Mouse (Mus musculus) heart, adult 2 months (tissue): ENCODE results near the gene Reln. TPM values are rescaled to one million over a fixed set of nuclear protein-coding genes. Genes with fewer than 3 reads are reported as not detected.

Experiments used
- DNase-seq, 2 experiments: peaks; one replicate each; pipeline ENCODE4 v3.0.0; 2021
- H3K27ac ChIP-seq: fragments of 200-600 bp; 2 replicates; pipeline ENCODE4 v1.8.1; 2022
- H3K27me3 ChIP-seq: fragments of 200-500 bp; 2 replicates; pipeline ENCODE4 v1.6.1; 2012; ENCODE audit warnings: mild to moderate bottlenecking, low read length, inconsistent platforms, mixed read lengths; ENCODE audit not compliant: control insufficient read depth, insufficient read depth
- H3K36me3 ChIP-seq: fragments of 200-500 bp; 2 replicates; pipeline ENCODE4 v1.6.1; 2012; ENCODE audit warnings: low read length, inconsistent platforms; ENCODE audit not compliant: control insufficient read depth, insufficient read depth
- H3K4me1 ChIP-seq: fragments of 200-500 bp; 2 replicates; pipeline ENCODE4 v1.6.1; 2011; ENCODE audit warnings: low read length; ENCODE audit not compliant: control insufficient read depth, insufficient read depth
- H3K4me3 ChIP-seq: fragments of 200-600 bp; 2 replicates; pipeline ENCODE4 v1.8.1; 2022
- H3K79me2 ChIP-seq: fragments of 200-500 bp; replicated peaks from 2 replicates; pipeline ENCODE4 v1.6.1; 2012; ENCODE audit warnings: mild to moderate bottlenecking, inconsistent platforms, low read length, moderate library complexity, mixed read lengths; ENCODE audit not compliant: control insufficient read depth, insufficient read depth
- H3K9ac ChIP-seq: fragments of 200-500 bp; 2 replicates; pipeline ENCODE4 v1.6.1; 2012; ENCODE audit warnings: low read depth, mild to moderate bottlenecking, control low read depth, inconsistent platforms, low read length, mixed read lengths
- CTCF ChIP-seq: fragments of 200-600 bp; IDR thresholded peaks from 2 replicates; pipeline ENCODE4 v1.8.1; 2022; ENCODE audit warnings: antibody characterized with exemption, mild to moderate bottlenecking, moderate library complexity
- EP300 ChIP-seq: fragments of 200-500 bp; IDR thresholded peaks from 2 replicates; pipeline ENCODE4 v1.6.1; 2011; ENCODE audit warnings: low read depth, low read length, control low read depth; ENCODE audit not compliant: insufficient read depth
- POLR2A ChIP-seq: fragments of 200-500 bp; IDR thresholded peaks from 2 replicates; pipeline ENCODE4 v1.6.1; 2011; ENCODE audit warnings: mild to moderate bottlenecking, low read depth, low read length, control low read depth; ENCODE audit not compliant: insufficient read depth
- WGBS: fragments of 180-500 bp; shearing (Covaris S2); methylation state at CpG from one replicate; pipeline ENCODE4 v1.1.7; 2018; 5-methylcytosine and 5-hydroxymethylcytosine counted together
- intact Hi-C: fragments of 180-260 bp; cut with DNase I; formaldehyde crosslinking; loops from one replicate; pipeline ENCODE4 v1.15.1; 2025
- polyA plus RNA-seq: library from polyadenylated mRNA; depleted of rRNA; stranded (reverse); fragments of >200 nt; gene quantifications from 2 replicates; pipeline ENCODE4 v1.2.3, GENCODE M21; 2012
- total RNA-seq, 2 experiments: library from RNA; stranded (reverse); gene quantifications; 2 replicates each; pipeline ENCODE4 v1.2.3; 2021

Reln gene
- total and polyA plus RNA-seq, 3 experiments, result 2.6 to 4.0 (median 2.6) TPM

- intact Hi-C loops, result no loop called here
- Histone ChIP-seq H3K36me3 (no peaks in the 10 kb centered on the region), H3K4me3 (no peak overlapping the region), H3K9ac (no peak overlapping the region), H3K79me2 (no peaks in the 10 kb centered on the region), H3K27me3 (no peaks in the 10 kb centered on the region), H3K4me1 (no peaks in the 10 kb centered on the region), H3K27ac (no peak overlapping the region)
- TF ChIP-seq POLR2A, result no peak
- no peak for TF ChIP-seq CTCF
- TF ChIP-seq EP300, result no peak
- WGBS, result 98% methylated on average over 1 of the region's 1 CpGs
- no peak for DNase-seq
Observed at GRCm38 (mm10) chr5:21961796-21962195, 382.7 kb downstream of the Reln start.

- Histone ChIP-seq H3K4me3 (no peak overlapping the region), H3K27ac (no peak overlapping the region), H3K27me3 (no peaks in the 10 kb centered on the region), H3K4me1 (no peaks in the 10 kb centered on the region), H3K79me2 (no peaks in the 10 kb centered on the region), H3K9ac (no peak overlapping the region), H3K36me3 (no peaks in the 10 kb centered on the region)
- DNase-seq, result no peak
- WGBS, result 77% methylated on average over 14 of the region's 14 CpGs
- intact Hi-C loops, result no loop called here
- TF ChIP-seq CTCF (no peak), POLR2A (no peak), EP300 (no peak)
Observed at GRCm38 (mm10) chr5:21960151-21960550, 384.4 kb downstream of the Reln start.

- Histone ChIP-seq H3K79me2 (no peaks in the 10 kb centered on the region), H3K27ac (no peak overlapping the region), H3K27me3 (no peaks in the 10 kb centered on the region), H3K4me1 (no peaks in the 10 kb centered on the region), H3K36me3 (no peaks in the 10 kb centered on the region), H3K4me3 (no peak overlapping the region), H3K9ac (no peak overlapping the region)
- TF ChIP-seq EP300 (no peak), CTCF (no peak), POLR2A (no peak)
- intact Hi-C loops, result no loop called here
- WGBS, result 66% methylated on average over 4 of the region's 4 CpGs
- DNase-seq, result no peak
Observed at GRCm38 (mm10) chr5:21957586-21957985, 386.9 kb downstream of the Reln start.

- no peak for DNase-seq
Observed at GRCm38 (mm10) chr5:21957061-21957460, 387.4 kb downstream of the Reln start.

GRCm38 (mm10) chr5:21949507-21949897 is 395.0 kb downstream of the Reln start:
- intact Hi-C loops, result no loop called here
- no peaks in the 10 kb centered on the region for H3K79me2 ChIP-seq
- WGBS, result 78% methylated on average over 7 of the region's 7 CpGs
- H3K27me3 ChIP-seq, result no peaks in the 10 kb centered on the region
- TF ChIP-seq POLR2A (no peak), CTCF (no peak), EP300 (no peak)
- H3K9ac ChIP-seq, result no peak overlapping the region
- no peaks in the 10 kb centered on the region for H3K4me1 ChIP-seq
- H3K4me3 ChIP-seq, result no peak overlapping the region
- no peaks in the 10 kb centered on the region for H3K36me3 ChIP-seq
- H3K27ac ChIP-seq, result no peak overlapping the region
- DNase-seq, result no peak

More at GRCm38 (mm10) chr5:21957061-21957460, 387.4 kb downstream of the Reln start:
- H3K27ac ChIP-seq, result no peak overlapping the region
- intact Hi-C loops, result no loop called here
- no peaks in the 10 kb centered on the region for H3K79me2 ChIP-seq
- no peaks in the 10 kb centered on the region for H3K36me3 ChIP-seq
- 80% methylated on average over 4 of the region's 4 CpGs for WGBS
- TF ChIP-seq POLR2A (no peak), CTCF (no peak), EP300 (no peak)
- H3K9ac ChIP-seq, result no peak overlapping the region
- H3K4me1 ChIP-seq, result no peaks in the 10 kb centered on the region
- H3K4me3 ChIP-seq, result no peak overlapping the region
- H3K27me3 ChIP-seq, result no peaks in the 10 kb centered on the region

GRCm38 (mm10) chr5:21948736-21949506 is 395.6 kb downstream of the Reln start:
- Histone ChIP-seq H3K4me1 (no peaks in the 10 kb centered on the region), H3K79me2 (no peaks in the 10 kb centered on the region), H3K9ac (no peak overlapping the region), H3K36me3 (no peaks in the 10 kb centered on the region), H3K27ac (no peak overlapping the region), H3K27me3 (no peaks in the 10 kb centered on the region), H3K4me3 (no peak overlapping the region)
- TF ChIP-seq EP300 (no peak), CTCF (no peak), POLR2A (no peak)
- no peak for DNase-seq
- intact Hi-C loops, result no loop called here
- 75% methylated on average over 11 of the region's 11 CpGs for WGBS
